Mouse (Mus musculus) small intestine, adult 2 months (tissue): ENCODE data around the gene Sptan1. TPM values are rescaled to one million over a fixed set of nuclear protein-coding genes. Genes with fewer than 3 reads are reported as not detected.
A peak's percentile ranks its signal among the peaks of the same experiment; 100 is the strongest.

Source experiments
- H3K27ac ChIP-seq: fragments of 200-500 bp; 2 replicates; pipeline ENCODE4 v1.5.1; 2012; ENCODE audit warnings: low read depth, low read length, control low read depth, inconsistent platforms; ENCODE audit not compliant: insufficient read depth
- H3K27me3 ChIP-seq: fragments of 200-500 bp; 2 replicates; pipeline ENCODE4 v1.6.1; 2012; ENCODE audit warnings: mild to moderate bottlenecking, moderate library complexity, low read length, inconsistent platforms; ENCODE audit not compliant: control insufficient read depth, insufficient read depth
- H3K36me3 ChIP-seq: fragments of 200-500 bp; 2 replicates; pipeline ENCODE4 v1.6.1; 2012; ENCODE audit warnings: mild to moderate bottlenecking, low read length, control low read depth, inconsistent platforms; ENCODE audit not compliant: control insufficient read depth, insufficient read depth
- H3K4me1 ChIP-seq: fragments of 200-500 bp; 2 replicates; pipeline ENCODE4 v1.6.1; 2012; ENCODE audit warnings: low read length, inconsistent platforms, mixed read lengths; ENCODE audit not compliant: control insufficient read depth, insufficient read depth, insufficient read length
- H3K4me3 ChIP-seq: fragments of 200-500 bp; 2 replicates; pipeline ENCODE4 v1.5.1; 2012; ENCODE audit warnings: low read depth, mild to moderate bottlenecking, control low read depth, inconsistent platforms, low read length, moderate library complexity
- CTCF ChIP-seq: fragments of 200-500 bp; IDR thresholded peaks from 2 replicates; pipeline ENCODE4 v1.5.1; 2012; ENCODE audit warnings: low read depth, mild to moderate bottlenecking, control low read depth, inconsistent platforms, low read length, moderate library complexity, mixed read lengths; ENCODE audit not compliant: insufficient replicate concordance, insufficient read length; ENCODE audit errors: extremely low read depth
- POLR2A ChIP-seq: fragments of 200-500 bp; IDR thresholded peaks from 2 replicates; pipeline ENCODE4 v1.6.1; 2012; ENCODE audit warnings: low read depth, mild to moderate bottlenecking, control low read depth, inconsistent platforms, low read length, moderate library complexity
- WGBS: fragments of 180-500 bp; shearing (Covaris S2); methylation state at CpG from one replicate; pipeline ENCODE4 v1.1.7; 2018; 5-methylcytosine and 5-hydroxymethylcytosine counted together
- polyA plus RNA-seq: library from polyadenylated mRNA; depleted of rRNA; stranded (reverse); fragments of >200 nt; gene quantifications from 2 replicates; pipeline ENCODE4 v1.2.3, GENCODE M21; 2012

The Sptan1 gene
- polyA plus RNA-seq, 1 experiment: 221 TPM

DNA sequence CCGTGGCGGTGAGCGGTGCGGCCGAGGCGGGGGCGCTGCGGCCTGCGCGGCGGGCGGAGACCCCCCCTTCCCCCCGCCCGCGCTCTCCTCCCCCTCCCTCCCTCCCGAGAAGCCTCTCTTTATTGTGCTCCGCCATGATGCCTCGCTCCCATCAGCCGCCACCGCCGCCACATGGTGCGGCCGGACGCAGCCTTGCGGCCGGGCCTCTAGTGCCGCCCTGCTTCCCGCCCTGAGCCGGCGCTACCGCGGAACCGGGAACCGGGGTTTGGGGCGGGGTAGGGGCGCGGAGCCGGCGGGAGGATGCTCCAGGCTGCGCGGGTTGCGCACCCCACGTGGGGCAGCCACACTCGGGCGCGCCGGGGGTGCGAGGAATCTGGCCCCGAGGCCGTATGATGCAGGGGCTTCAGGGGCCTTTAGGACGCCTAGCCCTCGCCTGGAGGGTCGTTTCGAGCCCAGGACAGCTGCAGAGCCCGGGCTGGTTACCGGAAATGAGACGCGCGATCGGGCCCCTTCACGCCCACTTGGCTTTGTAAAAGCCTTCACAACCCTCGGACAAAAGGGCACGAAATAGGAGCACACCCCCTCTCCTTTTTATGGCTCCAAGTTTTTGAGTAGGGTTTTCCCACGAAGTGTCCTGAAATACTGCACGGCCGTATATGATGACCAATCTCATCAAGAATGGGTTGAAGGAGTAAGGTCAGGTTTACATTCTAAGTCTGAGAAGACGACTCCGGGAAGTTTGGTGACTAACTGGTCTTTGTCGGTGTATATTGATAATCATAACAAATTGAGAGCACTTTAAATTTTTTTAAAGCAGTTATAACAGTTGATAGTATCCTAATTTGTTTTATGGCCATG is 101.9 kb downstream of the Sptan1 start:
- Histone ChIP-seq H3K27ac (no peak overlapping the region), H3K36me3 (peaks cover 20% of the 10 kb centered on the region), H3K27me3 (no peaks in the 10 kb centered on the region), H3K4me1 (peaks cover 2% of the 10 kb centered on the region; the same call in 1 of the 2 replicates), H3K4me3 (peak overlapping the region; percentile 100)
- no peak for TF ChIP-seq CTCF
- TF ChIP-seq POLR2A: no peak
- WGBS: under 1% methylated on average over 53 of the region's 69 CpGs

- H3K36me3 ChIP-seq: peaks cover 23% of the 10 kb centered on the region
- no peak overlapping the region for H3K27ac ChIP-seq
- H3K4me3 ChIP-seq: no peak overlapping the region; the same call in 1 of the 2 replicates
- TF ChIP-seq CTCF (no peak), POLR2A (no peak)
- no peaks in the 10 kb centered on the region for H3K27me3 ChIP-seq
- peaks cover 2% of the 10 kb centered on the region; the same call in 1 of the 2 replicates for H3K4me1 ChIP-seq
- WGBS: 13% methylated on average over 7 of the region's 7 CpGs
Measured at GRCm38 (mm10) chr2:30067962-30068361, 102.6 kb downstream of the Sptan1 start.

DNA sequence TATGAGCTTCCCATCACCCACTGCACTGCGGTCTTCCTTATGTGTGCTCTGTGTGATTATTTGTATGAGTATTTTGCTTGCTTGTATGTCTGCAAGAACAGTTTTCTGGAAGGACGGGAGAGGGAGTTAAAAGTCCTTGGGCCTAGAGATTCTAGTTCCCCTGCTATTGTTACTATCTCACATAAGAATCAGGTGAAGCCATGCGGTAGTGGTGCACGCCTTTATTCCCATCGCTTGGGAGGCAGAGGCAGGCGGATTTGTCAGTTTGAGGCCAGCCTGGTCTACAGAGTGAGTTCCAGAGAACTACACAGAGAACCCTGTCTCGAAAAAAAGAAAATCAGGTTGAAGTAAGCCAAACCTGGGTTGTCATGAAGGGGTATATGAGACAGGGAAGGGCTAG is 107.5 kb downstream of the Sptan1 start:
- Histone ChIP-seq H3K36me3 (peaks cover 23% of the 10 kb centered on the region), H3K27ac (no peak overlapping the region), H3K4me3 (no peak overlapping the region), H3K4me1 (peaks cover 2% of the 10 kb centered on the region; the same call in 1 of the 2 replicates), H3K27me3 (no peaks in the 10 kb centered on the region)
- 80% methylated on average over 7 of the region's 7 CpGs for WGBS
- no peak for TF ChIP-seq CTCF
- no peak for TF ChIP-seq POLR2A

DNA sequence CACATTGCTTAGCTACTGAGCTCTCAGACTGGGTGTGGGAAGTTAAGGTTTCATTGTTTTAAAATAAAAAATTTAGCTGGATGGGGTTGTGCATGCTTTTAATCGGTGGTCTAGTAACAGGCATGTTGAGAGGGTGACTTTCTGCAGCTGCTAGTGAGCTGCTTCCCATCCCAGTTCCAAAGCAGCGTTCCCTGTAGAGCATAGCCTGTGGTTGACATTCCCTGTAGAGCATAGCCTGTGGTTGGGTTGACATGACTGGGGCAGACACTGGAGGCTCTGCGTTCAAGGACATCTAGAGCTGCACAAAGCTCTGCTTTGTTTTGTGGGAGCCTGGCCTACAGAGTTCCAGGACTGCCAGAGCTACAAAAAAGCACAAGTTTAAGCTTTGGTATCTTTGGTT is 107.9 kb downstream of the Sptan1 start:
- 74% methylated on average over 3 of the region's 3 CpGs for WGBS
- Histone ChIP-seq H3K27ac (no peak overlapping the region), H3K4me3 (no peak overlapping the region), H3K4me1 (peaks cover 2% of the 10 kb centered on the region; the same call in 1 of the 2 replicates), H3K27me3 (no peaks in the 10 kb centered on the region), H3K36me3 (peaks cover 23% of the 10 kb centered on the region)
- no peak for TF ChIP-seq CTCF
- TF ChIP-seq POLR2A: no peak

- whole genome bisulfite sequencing: 12% methylated on average over 3 of the region's 3 CpGs
- no peak overlapping the region for H3K4me3 ChIP-seq
- H3K4me1 ChIP-seq: peaks cover 2% of the 10 kb centered on the region; the same call in 1 of the 2 replicates
- H3K36me3 ChIP-seq: peaks cover 7% of the 10 kb centered on the region
- no peaks in the 10 kb centered on the region for H3K27me3 ChIP-seq
- no peak overlapping the region for H3K27ac ChIP-seq
- TF ChIP-seq POLR2A: no peak
- TF ChIP-seq CTCF: no peak
Measured at GRCm38 (mm10) chr2:30075625-30076024, 110.3 kb downstream of the Sptan1 start.

DNA sequence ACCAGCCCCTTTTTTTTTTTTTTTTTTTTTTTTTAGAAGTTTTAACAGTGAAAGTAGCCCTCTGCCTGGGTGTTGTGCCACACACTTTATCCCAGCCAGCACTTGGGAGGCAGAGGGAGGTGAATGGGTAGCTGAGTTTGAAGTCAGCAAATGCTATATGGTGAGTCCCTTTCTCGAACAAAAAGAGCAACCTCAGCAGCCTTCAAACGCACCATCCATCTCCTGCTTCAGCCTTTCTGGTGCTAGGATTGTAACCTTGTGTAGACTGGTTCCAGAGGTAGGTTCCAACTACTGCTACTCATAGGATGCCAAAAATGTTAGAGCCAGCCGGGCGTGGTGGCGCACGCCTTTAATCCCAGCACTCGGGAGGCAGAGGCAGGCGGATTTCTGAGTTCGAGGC is 111.1 kb downstream of the Sptan1 start:
- TF ChIP-seq CTCF: no peak
- no peak for TF ChIP-seq POLR2A
- Histone ChIP-seq H3K27me3 (no peaks in the 10 kb centered on the region), H3K36me3 (peaks cover 6% of the 10 kb centered on the region), H3K4me3 (no peak overlapping the region), H3K4me1 (peaks cover 2% of the 10 kb centered on the region; the same call in 1 of the 2 replicates), H3K27ac (no peak overlapping the region)
- WGBS: 86% methylated on average over 9 of the region's 9 CpGs

DNA sequence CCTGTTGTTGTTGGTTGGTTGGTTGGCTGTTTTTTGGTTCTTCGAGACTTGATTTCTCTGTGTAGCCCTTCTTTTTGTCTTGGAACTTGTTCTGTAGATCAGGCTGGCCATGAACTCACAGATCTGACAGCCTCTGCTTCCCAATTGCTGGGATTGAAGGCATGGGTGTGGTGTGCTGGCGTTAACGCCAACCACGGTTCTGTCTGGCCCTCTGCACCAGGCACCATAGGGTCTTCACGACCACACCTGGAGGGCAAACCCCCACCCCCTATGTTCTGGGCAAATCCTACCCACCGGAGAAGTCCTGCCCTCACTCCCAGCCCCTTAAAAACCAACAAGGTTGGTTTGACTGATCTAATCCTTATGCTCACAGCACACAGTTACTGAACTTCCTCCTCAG is 111.6 kb downstream of the Sptan1 start:
- H3K27ac ChIP-seq: no peak overlapping the region
- peaks cover 2% of the 10 kb centered on the region; the same call in 1 of the 2 replicates for H3K4me1 ChIP-seq
- 65% methylated on average over 6 of the region's 6 CpGs for WGBS
- TF ChIP-seq POLR2A (no peak), CTCF (no peak)
- H3K4me3 ChIP-seq: no peak overlapping the region
- no peaks in the 10 kb centered on the region for H3K27me3 ChIP-seq
- H3K36me3 ChIP-seq: peaks cover 4% of the 10 kb centered on the region
